Mouse (Mus musculus) spleen, postnatal 0 days (tissue): ENCODE measurements around the gene Inpp5d. TPM values are rescaled to one million over a fixed set of nuclear protein-coding genes. Genes with fewer than 3 reads are reported as not detected.

ENCODE experiments used
- polyA plus RNA-seq: library from polyadenylated mRNA; unstranded; fragments of >200 nt; fragmentation: Nextera tagmentation; extraction: Ambion mirVana; gene quantifications from 2 replicates; pipeline ENCODE4 v1.2.1, GENCODE M21; 2015

The Inpp5d gene
- 30.9 and 36.0 TPM in 2 replicates for polyA plus RNA-seq

DNA sequence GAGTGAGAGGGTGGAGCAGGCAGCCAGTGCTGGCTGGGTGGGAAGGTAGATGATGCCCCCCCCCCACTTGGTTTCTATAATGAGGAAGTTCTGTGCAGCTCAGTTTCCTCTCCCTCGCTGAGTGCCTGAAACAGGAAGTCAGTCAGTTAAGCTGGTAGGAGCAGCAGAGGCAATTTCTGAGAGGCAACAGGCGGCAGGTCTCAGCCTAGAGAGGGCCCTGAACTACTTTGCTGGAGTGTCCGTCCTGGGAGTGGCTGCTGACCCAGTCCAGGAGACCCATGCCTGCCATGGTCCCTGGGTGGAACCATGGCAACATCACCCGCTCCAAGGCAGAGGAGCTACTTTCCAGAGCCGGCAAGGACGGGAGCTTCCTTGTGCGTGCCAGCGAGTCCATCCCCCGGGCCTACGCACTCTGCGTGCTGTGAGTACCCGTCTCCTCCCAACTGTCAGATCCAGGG, at the start of gene Inpp5d:
Gene Inpp5d (plus strand): TSS at position 102 of the 458 bp plus-strand sequence.

DNA sequence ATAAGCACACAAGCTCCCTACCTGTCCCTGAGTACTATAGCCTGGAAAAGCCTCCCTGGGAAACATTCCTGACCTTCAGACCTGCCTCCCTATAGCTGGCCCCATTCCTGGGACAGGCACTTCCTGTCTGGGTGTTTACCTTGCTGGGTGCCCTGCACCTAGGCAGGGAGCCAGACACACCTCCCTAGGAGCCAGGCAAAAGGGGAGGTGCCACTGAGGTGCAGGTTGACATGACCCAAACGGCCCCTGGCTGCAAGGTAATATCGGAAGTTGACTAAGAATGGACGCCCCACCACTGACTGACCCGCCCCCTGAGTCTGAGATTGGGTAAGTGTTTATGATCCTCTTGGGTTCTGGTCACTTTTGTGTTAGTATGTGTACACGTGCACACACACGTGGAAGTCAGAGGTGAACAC, 46.3 kb upstream of the Inpp5d start, which contains the start of gene Ngef:
Gene Ngef (minus strand): TSS at position 71 of the 416 bp plus-strand sequence.

DNA sequence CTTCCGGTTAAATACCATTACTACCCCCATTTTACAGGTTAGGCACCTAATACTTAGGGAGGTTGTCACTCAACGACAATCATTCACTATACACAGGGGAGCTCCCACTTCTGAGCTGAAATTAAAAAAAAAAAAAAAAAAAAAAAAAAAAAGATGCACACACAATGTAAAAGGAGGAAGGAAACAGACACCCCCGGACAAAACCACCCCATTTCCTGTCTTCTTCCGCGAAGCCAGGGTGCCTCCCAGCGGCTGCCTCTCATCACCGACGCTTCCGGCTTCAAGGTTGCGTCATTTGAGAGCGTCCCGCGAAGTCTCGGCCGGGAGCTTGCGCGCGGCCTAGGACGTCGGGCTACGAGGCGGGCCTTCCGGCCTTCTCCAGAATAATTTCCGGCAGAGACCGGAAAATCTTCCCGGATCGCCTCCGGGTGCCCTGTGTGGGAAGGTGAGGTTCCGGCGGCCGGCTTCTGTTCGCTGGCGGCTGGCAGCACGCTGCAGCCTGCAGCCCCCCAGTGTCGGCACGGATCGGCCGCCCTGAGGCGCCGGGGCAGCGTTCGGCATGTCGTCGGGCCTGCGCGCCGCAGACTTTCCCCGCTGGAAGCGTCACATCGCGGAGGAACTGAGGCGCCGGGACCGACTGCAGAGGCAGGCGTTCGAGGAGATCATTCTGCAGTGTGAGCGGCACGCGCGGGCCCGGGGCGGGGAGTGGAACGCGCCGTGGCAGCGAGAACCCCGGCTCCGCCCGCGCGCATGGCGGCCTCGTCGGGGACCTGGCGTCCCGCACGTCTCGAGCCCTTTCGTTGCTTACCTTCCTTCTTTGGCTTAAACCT, 135.7 kb downstream of the Inpp5d start, which contains the start of gene Atg16l1:
Gene Atg16l1 (plus strand): TSS at position 230 of the 830 bp plus-strand sequence.

Other genes with a start within 250 kb of the Inpp5d start
- gene Kcnj13, start 225.6 kb upstream of the Inpp5d start, polyA plus RNA-seq = 0.38 and 0.44 TPM in 2 replicates
- not detected in 2 replicates for gene Snorc, start 150.0 kb upstream of the Inpp5d start, polyA plus RNA-seq
- gene Neu2, start 110.4 kb upstream of the Inpp5d start, polyA plus RNA-seq = not detected in 2 replicates
- gene Ngef, start 46.4 kb upstream of the Inpp5d start, polyA plus RNA-seq = 0.12 and 0.34 TPM in 2 replicates
- 14.9 and 16.1 TPM in 2 replicates for gene Atg16l1, start 135.6 kb downstream of the Inpp5d start, polyA plus RNA-seq
- 1.1 and 1.2 TPM in 2 replicates for gene Sag, start 183.4 kb downstream of the Inpp5d start, polyA plus RNA-seq
- gene Dgkd, start 233.0 kb downstream of the Inpp5d start, polyA plus RNA-seq = 13.5 and 17.5 TPM in 2 replicates